Mouse (Mus musculus): ENCODE measurements around the gene Zbtb42. TPM values are rescaled to one million over a fixed set of nuclear protein-coding genes. Genes with fewer than 3 reads are reported as not detected.

Gene Zbtb42
- polyA plus RNA-seq, 1 experiment = 14.0 TPM

DNA sequence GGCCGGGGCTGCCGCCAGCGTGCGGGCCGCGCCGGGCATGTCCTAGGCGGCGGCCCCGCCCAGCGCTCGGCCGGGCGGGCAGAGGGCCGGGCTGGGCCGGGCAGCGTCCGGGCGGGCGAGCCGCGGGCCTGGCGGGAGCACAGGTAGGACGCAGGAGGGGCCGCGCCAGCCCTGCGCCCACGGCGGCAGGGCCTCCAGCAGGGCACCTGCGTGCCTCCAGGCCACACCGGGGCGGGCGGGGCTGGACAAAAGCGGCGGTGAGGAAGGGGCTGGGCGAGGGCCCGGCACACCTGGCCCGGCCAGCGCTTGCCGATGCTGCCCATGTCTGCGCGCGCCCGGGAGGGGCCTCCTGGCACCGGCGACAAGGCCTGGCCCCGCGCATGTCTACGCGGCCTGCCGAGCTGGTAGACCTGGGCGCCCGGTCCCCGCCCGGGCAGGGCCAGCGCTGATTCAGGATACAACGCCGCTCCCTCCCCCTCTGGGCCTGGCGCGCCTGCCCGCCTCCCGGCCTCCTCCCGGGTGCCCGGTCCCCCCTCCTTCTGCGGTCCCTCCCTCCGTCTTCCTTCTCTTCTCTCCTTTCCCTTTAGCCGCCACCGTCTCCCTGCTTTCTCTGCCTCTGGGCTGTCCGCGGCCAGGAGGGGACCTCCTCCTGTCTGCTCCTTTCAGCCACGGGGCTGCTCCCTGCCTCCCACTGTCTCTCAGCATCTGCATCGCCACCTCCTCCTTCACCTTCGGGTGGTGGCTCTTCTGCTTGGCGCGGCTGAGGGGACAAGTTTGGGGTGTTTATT is 43.8 kb downstream of the Zbtb42 start:
- 3% methylated on average over 73 of the region's 75 CpGs for WGBS
- DNase-seq (ENCODE audit: low read depth, low spot score) = no peak

DNA sequence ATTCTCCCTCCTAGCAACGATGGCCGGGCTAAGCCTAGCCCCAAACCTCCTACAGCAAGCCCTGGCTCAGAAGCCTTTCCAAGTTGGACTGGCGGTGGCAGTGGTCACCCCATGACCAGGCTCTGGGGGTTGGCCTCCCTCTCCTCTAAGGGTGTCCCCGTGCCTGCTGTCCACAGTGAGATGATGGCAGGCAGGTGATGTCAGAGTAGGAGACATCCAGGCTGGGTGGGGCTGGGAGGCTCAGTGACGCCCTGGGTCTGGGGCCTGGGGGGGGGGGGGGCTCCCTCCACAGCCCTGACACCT is 44.4 kb downstream of the Zbtb42 start:
- WGBS = 6% methylated on average over 5 of the region's 5 CpGs
- no peak for DNase-seq (ENCODE audit: low read depth, low spot score)

- DNase-seq (ENCODE audit: low read depth, low spot score) = no peak
Observed at GRCm38 (mm10) chr12:112723445-112723844, 44.8 kb downstream of the Zbtb42 start.

GRCm38 (mm10) chr12:112724077-112724805 is 45.6 kb downstream of the Zbtb42 start:
- DNase-seq (ENCODE audit: low read depth, low spot score) = no peak

More at GRCm38 (mm10) chr12:112723445-112723844, 44.8 kb downstream of the Zbtb42 start:
- WGBS = 73% methylated on average over 6 of the region's 6 CpGs

GRCm38 (mm10) chr12:112727801-112728200 is 49.2 kb downstream of the Zbtb42 start:
- no peak for DNase-seq (ENCODE audit: low read depth, low spot score)
- WGBS = 31% methylated on average over 8 of the region's 8 CpGs

More at GRCm38 (mm10) chr12:112724077-112724805, 45.6 kb downstream of the Zbtb42 start:
- 67% methylated on average over 11 of the region's 11 CpGs for WGBS

DNA sequence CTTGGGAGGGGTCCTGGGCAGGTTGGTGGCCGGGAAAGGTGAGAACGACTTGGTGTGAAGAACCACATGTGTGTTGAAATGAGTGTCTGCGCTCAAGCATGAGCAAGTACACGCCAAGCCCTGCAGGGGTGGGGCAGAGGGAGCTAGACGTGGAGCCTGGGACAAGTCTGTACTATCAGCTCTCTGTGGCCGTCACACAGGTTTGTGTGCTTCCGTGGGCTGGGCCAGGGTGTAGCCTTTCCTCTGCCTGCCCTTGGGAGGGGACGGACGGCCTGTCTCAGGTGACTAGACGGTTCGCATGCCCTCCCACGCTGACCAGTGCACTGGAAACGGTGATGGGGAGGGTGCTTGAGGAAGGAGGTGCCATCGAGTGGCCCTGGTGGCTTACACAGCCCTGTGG is 52.2 kb downstream of the Zbtb42 start:
- DNase-seq (ENCODE audit: low read depth, low spot score) = no peak
- WGBS = 62% methylated on average over 14 of the region's 14 CpGs

Other genes with a start within 250 kb of the Zbtb42 start
- gene A530016L24Rik, start 189.4 kb upstream of the Zbtb42 start, polyA plus RNA-seq (2012; rRNA removed) = 2.1 and 3.2 TPM in 2 replicates
- 1.7 and 2.1 TPM in 2 replicates for gene Tmem179, start 162.1 kb upstream of the Zbtb42 start, polyA plus RNA-seq (2012; rRNA removed)
- 10.4 and 12.6 TPM in 2 replicates for gene Inf2, start 90.0 kb upstream of the Zbtb42 start, polyA plus RNA-seq (2012; rRNA removed)
- gene Adssl1, start 58.8 kb upstream of the Zbtb42 start, polyA plus RNA-seq (2012; rRNA removed) = 0.90 and 1.2 TPM in 2 replicates
- 29.9 and 30.4 TPM in 2 replicates for gene Siva1, start 34.1 kb upstream of the Zbtb42 start, polyA plus RNA-seq (2012; rRNA removed)
- gene Akt1, start 3.9 kb upstream of the Zbtb42 start, polyA plus RNA-seq (2012; rRNA removed) = 110 and 119 TPM in 2 replicates
- gene Cep170b, start 41.6 kb downstream of the Zbtb42 start, polyA plus RNA-seq (2012; rRNA removed) = 53.2 and 63.1 TPM in 2 replicates
- 39.4 and 46.9 TPM in 2 replicates for gene Pld4, start 81.8 kb downstream of the Zbtb42 start, polyA plus RNA-seq (2012; rRNA removed)
- 1.4 and 1.6 TPM in 2 replicates for gene Ahnak2, start 123.8 kb downstream of the Zbtb42 start, polyA plus RNA-seq (2012; rRNA removed)
- 1.8 and 2.2 TPM in 2 replicates for gene Clba1, start 130.1 kb downstream of the Zbtb42 start, polyA plus RNA-seq (2012; rRNA removed)
- 25.2 and 26.2 TPM in 2 replicates for gene Cdca4, start 150.6 kb downstream of the Zbtb42 start, polyA plus RNA-seq (2012; rRNA removed)
- 6.2 and 8.6 TPM in 2 replicates for gene Gpr132, start 189.4 kb downstream of the Zbtb42 start, polyA plus RNA-seq (2012; rRNA removed)